Mouse (Mus musculus): ENCODE results near the gene Lrrc2. TPM values are rescaled to one million over a fixed set of nuclear protein-coding genes. Genes with fewer than 3 reads are reported as not detected.
A peak's percentile ranks its signal among the peaks of the same experiment; 100 is the strongest.

Lrrc2 gene
- polyA plus RNA-seq, 1 experiment from 2014 or later = 0.48 TPM

DNA sequence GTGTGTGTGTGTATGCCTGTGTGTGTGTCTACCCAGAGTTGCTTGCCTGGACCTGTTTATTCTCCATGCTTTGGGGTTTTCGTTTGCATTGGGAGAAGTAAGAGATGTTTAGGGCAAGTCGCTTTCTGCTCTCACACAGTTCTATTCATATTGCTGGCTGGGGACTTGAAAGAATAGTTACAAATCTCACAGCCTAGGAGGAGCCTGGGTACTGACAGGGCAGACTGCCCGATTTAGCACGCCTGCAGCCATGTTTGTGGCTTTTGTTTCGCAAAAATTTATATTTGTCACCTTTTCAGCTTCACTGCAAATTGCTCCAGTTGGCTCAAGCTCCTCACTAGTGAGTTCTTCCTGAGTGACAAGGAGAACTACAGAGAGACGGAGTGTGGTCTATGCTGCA is 19.8 kb upstream of the Lrrc2 start:
- WGBS = 37% methylated on average over 6 of the region's 6 CpGs
- Histone ChIP-seq H3K9me3 (no peaks in the 10 kb centered on the region), H3K4me3 (no peak overlapping the region), H3K36me3 (no peaks in the 10 kb centered on the region), H3K4me1 (peaks cover 18% of the 10 kb centered on the region), H3K9ac (no peak overlapping the region), H3K27me3 (replicated peaks) (no peaks in the 10 kb centered on the region), H3K4me2 (replicated peaks) (no peak overlapping the region), H3K27ac (no peak overlapping the region)
- peak; percentile 69; the same call in 1 of the 2 replicates for ATAC-seq (ENCODE audit: low FRiP score, low read depth)

- H3K9ac ChIP-seq = no peak overlapping the region
- no peaks in the 10 kb centered on the region for H3K9me3 ChIP-seq
- H3K4me3 ChIP-seq = no peak overlapping the region
- H3K36me3 ChIP-seq = no peaks in the 10 kb centered on the region
- peaks cover 18% of the 10 kb centered on the region for H3K4me1 ChIP-seq
- WGBS = 64% methylated on average over 12 of the region's 12 CpGs
- H3K27ac ChIP-seq = peak overlapping the region; percentile 47
- 0 out of 2 replicates have a peak, but pooled peaks have one; percentile 22 for ATAC-seq (ENCODE audit: low FRiP score, low read depth)
- H3K4me2 ChIP-seq (replicated peaks) = no peak overlapping the region
- H3K27me3 ChIP-seq (replicated peaks) = no peaks in the 10 kb centered on the region
These were observed 17.4 kb upstream of the Lrrc2 start for GRCm38 (mm10) chr9:110933850-110934437.

GRCm38 (mm10) chr9:110935941-110936340 is 15.4 kb upstream of the Lrrc2 start:
- Histone ChIP-seq H3K27ac (no peak overlapping the region), H3K27me3 (replicated peaks) (no peaks in the 10 kb centered on the region), H3K4me1 (peaks cover 18% of the 10 kb centered on the region), H3K4me3 (no peak overlapping the region), H3K9ac (no peak overlapping the region), H3K9me3 (no peaks in the 10 kb centered on the region), H3K4me2 (replicated peaks) (no peak overlapping the region), H3K36me3 (no peaks in the 10 kb centered on the region)
- ATAC-seq (ENCODE audit: low FRiP score, low read depth) = no peak
- 85% methylated on average over 7 of the region's 7 CpGs for WGBS

- Histone ChIP-seq H3K4me2 (replicated peaks) (no peak overlapping the region), H3K9ac (no peak overlapping the region), H3K4me1 (peaks cover 8% of the 10 kb centered on the region), H3K4me3 (no peak overlapping the region), H3K9me3 (no peaks in the 10 kb centered on the region), H3K27ac (no peak overlapping the region), H3K27me3 (replicated peaks) (no peaks in the 10 kb centered on the region), H3K36me3 (no peaks in the 10 kb centered on the region)
- 72% methylated on average over 12 of the region's 12 CpGs for WGBS
- no peak for ATAC-seq (ENCODE audit: low FRiP score, low read depth)
These were observed 13.5 kb upstream of the Lrrc2 start for GRCm38 (mm10) chr9:110937506-110938490.

DNA sequence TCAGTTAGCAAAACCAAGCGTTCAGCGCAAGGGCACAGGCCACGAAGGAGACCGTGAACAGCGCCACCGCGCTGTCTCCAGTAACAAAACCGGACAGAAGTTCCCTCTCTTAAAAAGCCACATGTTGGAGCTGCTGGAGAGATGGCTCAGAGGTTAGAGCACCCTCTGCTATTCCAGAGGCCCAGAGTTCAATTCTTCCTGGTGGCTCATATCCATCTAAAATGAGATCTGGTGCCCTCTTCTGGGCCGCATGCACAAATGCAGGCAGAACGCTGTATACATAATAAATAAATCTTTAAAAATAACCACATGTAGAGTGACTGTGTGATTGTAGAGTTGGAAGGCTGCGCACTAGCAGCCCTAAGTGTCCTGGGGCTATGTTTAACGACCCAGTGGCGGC is 7.1 kb upstream of the Lrrc2 start:
- no peak overlapping the region for H3K4me2 ChIP-seq (replicated peaks)
- no peak overlapping the region for H3K9ac ChIP-seq
- H3K4me1 ChIP-seq = peaks cover 17% of the 10 kb centered on the region
- no peaks in the 10 kb centered on the region for H3K9me3 ChIP-seq
- no peaks in the 10 kb centered on the region for H3K36me3 ChIP-seq
- no peak overlapping the region for H3K4me3 ChIP-seq
- H3K27me3 ChIP-seq (replicated peaks) = peaks cover 39% of the 10 kb centered on the region
- ATAC-seq (ENCODE audit: low FRiP score, low read depth) = no peak
- H3K27ac ChIP-seq = no peak overlapping the region
- 31% methylated on average over 13 of the region's 13 CpGs for whole genome bisulfite sequencing

DNA sequence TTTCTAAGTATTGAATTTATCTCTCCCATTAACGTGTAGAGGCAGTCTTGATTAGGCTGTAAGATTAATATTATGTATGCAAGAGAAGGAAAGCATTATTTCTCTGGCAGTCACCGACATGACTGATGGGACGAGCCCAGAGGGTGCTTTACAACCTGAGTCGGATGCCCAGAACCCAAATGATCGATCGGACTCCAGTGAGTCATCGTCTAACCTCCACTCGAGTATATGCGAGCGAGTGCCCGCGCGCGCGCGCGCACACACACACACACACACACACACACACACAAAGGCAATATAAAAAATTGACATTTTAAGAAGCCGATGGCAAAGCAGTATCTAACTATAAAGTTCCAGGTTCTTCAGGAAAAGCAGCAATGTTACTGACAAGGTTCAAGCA is 6.0 kb upstream of the Lrrc2 start:
- peak overlapping the region; percentile 27; the same call in 1 of the 2 replicates for H3K4me2 ChIP-seq (replicated peaks)

GRCm38 (mm10) chr9:110945926-110946325 is 5.4 kb upstream of the Lrrc2 start, which contains the start of gene Tdgf1:
Tdgf1 (minus strand) TSS chr9:110946158.
- H3K4me3 ChIP-seq = no peak within 1 kb of the TSS
- no peak within 1 kb of the TSS for H3K9ac ChIP-seq
- peaks cover 17% of the 10 kb centered on the region for H3K4me1 ChIP-seq
- H3K27ac ChIP-seq = no peak within 1 kb of the TSS
- 7% methylated on average over 11 of the region's 11 CpGs for WGBS
- ATAC-seq (ENCODE audit: low FRiP score, low read depth) = no peak
- peak within 1 kb of the TSS; percentile 27 for H3K4me2 ChIP-seq (replicated peaks)
- peaks cover 39% of the 10 kb centered on the region for H3K27me3 ChIP-seq (replicated peaks)
- no peaks in the 10 kb centered on the region for H3K9me3 ChIP-seq
- H3K36me3 ChIP-seq = no peaks in the 10 kb centered on the region

More for the DNA sequence above, 6.0 kb upstream of the Lrrc2 start:
- 5% methylated on average over 18 of the region's 18 CpGs for WGBS
- Histone ChIP-seq H3K27me3 (replicated peaks) (peaks cover 39% of the 10 kb centered on the region), H3K9me3 (no peaks in the 10 kb centered on the region), H3K9ac (no peak overlapping the region), H3K4me3 (no peak overlapping the region), H3K4me1 (peaks cover 17% of the 10 kb centered on the region), H3K27ac (no peak overlapping the region), H3K36me3 (no peaks in the 10 kb centered on the region)
- ATAC-seq (ENCODE audit: low FRiP score, low read depth) = no peak

DNA sequence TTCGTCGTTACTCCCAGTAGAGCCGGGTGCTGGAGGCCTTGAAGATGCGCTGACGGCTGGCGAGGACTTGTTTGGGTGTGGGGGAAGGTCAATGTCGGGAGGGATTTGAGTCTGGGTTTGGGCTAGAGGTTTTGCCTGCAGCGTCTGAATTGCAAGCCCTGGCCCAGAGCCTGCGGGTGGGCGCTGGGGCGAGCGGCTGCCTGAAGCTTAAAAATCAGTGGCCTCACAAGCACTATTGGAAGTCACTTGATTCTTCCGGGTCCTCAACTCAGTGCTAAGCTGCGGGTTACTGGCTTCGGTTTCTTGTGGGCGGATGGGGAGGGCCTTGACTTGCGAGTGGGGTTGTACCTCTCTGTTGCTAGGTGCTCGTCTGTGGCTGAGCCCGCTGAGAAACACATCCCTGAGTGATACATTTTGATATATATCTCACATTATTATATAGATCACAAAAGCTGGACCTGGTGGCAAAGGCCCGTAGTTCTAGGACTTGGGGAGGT is 4.7 kb upstream of the Lrrc2 start:
- no peak for ATAC-seq (ENCODE audit: low FRiP score, low read depth)
- Histone ChIP-seq H3K27me3 (replicated peaks) (peaks cover 42% of the 10 kb centered on the region), H3K36me3 (no peaks in the 10 kb centered on the region), H3K9me3 (no peaks in the 10 kb centered on the region), H3K9ac (no peak overlapping the region), H3K4me3 (no peak overlapping the region), H3K4me2 (replicated peaks) (peak overlapping the region; percentile 22), H3K27ac (no peak overlapping the region), H3K4me1 (peaks cover 17% of the 10 kb centered on the region)
- 6% methylated on average over 20 of the region's 20 CpGs for WGBS

- H3K27me3 ChIP-seq (replicated peaks) = peaks cover 46% of the 10 kb centered on the region
- peak overlapping the region; percentile 22 for H3K4me2 ChIP-seq (replicated peaks)
- no peak for ATAC-seq (ENCODE audit: low FRiP score, low read depth)
These were observed 4.1 kb upstream of the Lrrc2 start for GRCm38 (mm10) chr9:110947261-110947661.

DNA sequence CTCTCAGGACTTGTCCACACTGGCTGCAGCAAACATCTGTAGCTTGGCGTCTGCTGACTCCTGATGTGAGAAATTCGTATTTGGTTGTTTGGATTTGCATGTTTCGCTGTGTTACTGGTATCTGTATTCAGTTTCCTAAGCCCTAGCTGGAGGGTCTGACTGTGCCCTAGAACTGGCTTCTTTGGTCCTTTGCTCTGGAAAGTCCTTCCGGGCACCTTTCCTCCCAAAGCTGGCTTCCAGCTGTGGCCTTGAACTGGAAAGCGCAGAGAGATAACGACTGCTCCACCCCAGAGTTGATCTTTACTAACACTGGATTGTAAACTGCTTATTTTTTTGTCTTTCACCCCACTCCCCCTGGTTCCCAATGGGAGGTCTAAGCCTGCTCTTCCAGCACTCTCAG is 3.4 kb upstream of the Lrrc2 start:
- Histone ChIP-seq H3K36me3 (no peaks in the 10 kb centered on the region), H3K4me3 (no peak overlapping the region), H3K4me1 (peaks cover 17% of the 10 kb centered on the region), H3K4me2 (replicated peaks) (no peak overlapping the region), H3K9me3 (no peaks in the 10 kb centered on the region), H3K27me3 (replicated peaks) (peaks cover 52% of the 10 kb centered on the region), H3K27ac (no peak overlapping the region), H3K9ac (no peak overlapping the region)
- ATAC-seq (ENCODE audit: low FRiP score, low read depth) = no peak
- 21% methylated on average over 6 of the region's 6 CpGs for WGBS

More at GRCm38 (mm10) chr9:110947261-110947661, 4.1 kb upstream of the Lrrc2 start:
- no peaks in the 10 kb centered on the region for H3K9me3 ChIP-seq
- peaks cover 17% of the 10 kb centered on the region for H3K4me1 ChIP-seq
- H3K36me3 ChIP-seq = no peaks in the 10 kb centered on the region
- no peak overlapping the region for H3K27ac ChIP-seq
- no peak overlapping the region for H3K9ac ChIP-seq
- WGBS = 4% methylated on average over 6 of the region's 6 CpGs
- H3K4me3 ChIP-seq = no peak overlapping the region

- no peak overlapping the region for H3K4me3 ChIP-seq
- no peaks in the 10 kb centered on the region for H3K36me3 ChIP-seq
- no peak overlapping the region for H3K4me2 ChIP-seq (replicated peaks)
- H3K4me1 ChIP-seq = peaks cover 17% of the 10 kb centered on the region
- no peaks in the 10 kb centered on the region for H3K9me3 ChIP-seq
- no peak for ATAC-seq (ENCODE audit: low FRiP score, low read depth)
- peaks cover 54% of the 10 kb centered on the region for H3K27me3 ChIP-seq (replicated peaks)
- H3K27ac ChIP-seq = no peak overlapping the region
- no peak overlapping the region for H3K9ac ChIP-seq
- 54% methylated on average over 8 of the region's 8 CpGs for WGBS
These were observed 2.5 kb upstream of the Lrrc2 start for GRCm38 (mm10) chr9:110948813-110949310.

DNA sequence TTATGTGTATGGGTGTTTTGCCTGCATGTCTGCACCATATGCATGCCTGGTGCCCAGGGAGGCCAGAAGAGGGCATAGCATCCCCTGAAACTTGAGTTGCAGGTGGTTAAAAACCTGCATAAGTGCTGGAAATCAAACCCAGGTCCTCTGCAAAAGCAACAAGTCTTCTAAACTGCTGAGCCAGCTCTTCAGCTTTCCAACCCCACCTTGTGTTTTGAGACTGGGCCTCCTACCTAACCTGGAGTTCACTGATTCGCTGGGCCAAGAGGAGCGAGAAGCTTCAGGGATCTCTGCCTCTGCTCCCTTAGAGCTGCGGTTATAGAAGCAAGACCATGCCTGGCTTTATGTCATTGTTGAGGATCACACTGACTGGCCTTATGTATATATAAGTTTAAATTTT is 1.2 kb upstream of the Lrrc2 start:
- Histone ChIP-seq H3K36me3 (no peaks in the 10 kb centered on the region), H3K9ac (no peak overlapping the region), H3K9me3 (no peaks in the 10 kb centered on the region), H3K4me3 (no peak overlapping the region), H3K4me1 (peaks cover 13% of the 10 kb centered on the region), H3K27me3 (replicated peaks) (peaks cover 43% of the 10 kb centered on the region), H3K27ac (no peak overlapping the region), H3K4me2 (replicated peaks) (no peak overlapping the region)
- ATAC-seq (ENCODE audit: low FRiP score, low read depth) = no peak
- WGBS = 96% methylated on average over 3 of the region's 3 CpGs

Measured in neural tube, embryonic 12.5 days (tissue).